Mouse (Mus musculus) cerebellum, postnatal 36 days (tissue): ENCODE measurements around the gene Anks1.
A peak's percentile ranks its signal among the peaks of the same experiment; 100 is the strongest.
"Not testable (repeated sequence)": the region's sequence is repeated elsewhere in the genome, so short reads cannot be mapped to it uniquely, and the experiment has no call there.

Source experiments
- DNase-seq, 2 experiments: peaks; one replicate each; pipeline ENCODE4 v3.0.0; 2021 to 2022; ENCODE audit warnings: mixed read lengths in 2 of 2

The Anks1 gene

DNA sequence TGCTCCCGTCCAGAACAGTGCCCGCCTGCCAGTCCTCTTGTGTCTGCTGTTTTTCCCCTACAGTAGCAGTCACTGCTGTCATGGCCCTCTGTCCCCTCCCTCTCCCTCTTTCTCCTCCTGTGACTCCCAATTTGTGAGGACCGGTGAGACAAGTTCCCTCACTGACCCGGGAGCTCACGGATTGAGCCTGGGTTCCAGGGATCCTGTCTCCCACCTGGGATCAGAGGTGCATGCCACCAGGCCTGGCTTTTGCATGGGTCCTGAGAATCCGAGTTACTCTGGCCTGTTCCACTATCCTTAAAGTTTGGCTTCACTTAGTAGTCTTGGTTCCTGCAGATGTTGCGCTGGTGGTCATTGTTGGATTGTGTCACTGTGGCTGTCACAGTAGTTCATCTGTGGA, 58.4 kb downstream of the Anks1 start:
- no peak for DNase-seq

- no peak for DNase-seq
Measured at GRCm38 (mm10) chr17:27968033-27968750, 59.1 kb downstream of the Anks1 start.

DNA sequence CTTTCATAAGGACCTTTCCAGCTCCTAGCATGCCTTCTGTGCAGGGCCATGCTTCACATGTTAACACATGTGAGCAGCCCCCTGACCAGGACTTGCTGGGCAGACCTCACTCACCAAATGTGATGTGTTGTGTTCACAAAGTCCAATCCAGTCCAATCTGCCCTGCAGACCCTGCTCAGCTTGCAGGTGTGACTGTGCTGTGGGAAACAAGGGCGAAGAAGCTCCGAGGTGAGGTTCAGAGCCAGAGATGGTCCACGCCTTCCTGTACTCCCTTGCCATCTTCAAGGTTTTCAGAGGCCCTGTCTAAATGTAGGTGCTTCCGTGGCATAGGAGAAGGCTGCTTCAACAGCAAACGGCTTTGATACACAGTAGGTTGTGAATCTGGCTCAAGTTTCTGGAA, 59.8 kb downstream of the Anks1 start:
- no peak for DNase-seq

GRCm38 (mm10) chr17:27969365-27969764, 60.3 kb downstream of the Anks1 start:
- DNase-seq: no peak

DNA sequence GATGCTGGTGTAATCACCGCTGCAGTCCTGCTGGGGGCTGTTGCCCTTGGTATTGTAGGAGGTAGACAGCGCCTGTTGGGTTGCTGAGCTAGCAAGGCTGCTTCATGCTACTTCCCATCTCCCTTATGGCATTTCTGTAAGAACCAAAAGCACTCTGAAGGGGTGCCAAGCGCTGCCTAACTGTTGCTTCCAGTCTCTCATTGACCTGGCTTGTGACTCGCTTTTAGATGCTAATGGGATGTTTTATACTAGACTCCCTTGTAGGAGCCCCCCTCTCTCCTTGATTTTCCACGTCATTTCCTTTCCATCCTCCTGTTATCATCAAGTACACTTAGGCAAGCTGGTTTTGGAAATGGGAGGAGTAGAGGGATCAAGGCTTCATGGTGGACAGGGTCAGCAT, 60.8 kb downstream of the Anks1 start:
- no peak for DNase-seq

DNA sequence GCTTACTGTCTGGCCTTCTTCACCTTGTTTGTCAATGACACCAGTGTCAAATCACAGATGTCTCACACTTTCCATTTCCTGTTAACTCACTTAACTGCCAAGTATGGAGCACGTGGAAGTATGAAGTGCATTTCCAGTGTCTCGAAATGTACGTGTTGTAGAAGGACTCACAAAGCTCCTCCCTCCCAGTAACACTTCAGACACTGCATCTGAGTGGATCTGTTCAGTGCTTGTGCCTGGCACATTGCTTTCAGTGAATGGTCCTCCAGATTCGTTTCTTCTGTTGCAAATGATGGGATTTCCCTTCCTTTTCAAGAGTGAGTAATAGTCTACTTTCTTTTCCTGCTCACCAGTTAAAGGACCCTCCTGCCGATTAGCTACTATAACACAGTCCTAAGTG, 61.2 kb downstream of the Anks1 start:
- no peak for DNase-seq

DNA sequence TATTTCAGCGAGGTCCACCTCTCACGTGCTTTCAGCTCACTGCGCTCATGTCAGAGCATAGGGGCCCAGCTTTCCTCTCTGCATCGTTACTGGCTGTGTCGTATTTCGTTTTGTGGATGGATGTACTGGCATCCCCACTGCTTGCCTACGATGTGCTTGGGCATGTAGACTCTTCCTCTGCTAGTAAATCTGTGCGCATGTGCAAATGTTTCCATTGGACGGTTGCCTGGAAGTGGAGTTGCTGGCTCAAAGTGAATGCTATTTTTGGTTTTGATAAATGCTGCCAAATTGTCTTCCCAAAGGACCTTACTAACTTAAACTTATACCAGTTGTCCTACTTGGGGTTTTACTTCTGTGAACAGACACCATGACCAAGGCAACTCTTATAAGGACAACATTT, 62.4 kb downstream of the Anks1 start:
- DNase-seq: peak; percentile 68 to 77

DNA sequence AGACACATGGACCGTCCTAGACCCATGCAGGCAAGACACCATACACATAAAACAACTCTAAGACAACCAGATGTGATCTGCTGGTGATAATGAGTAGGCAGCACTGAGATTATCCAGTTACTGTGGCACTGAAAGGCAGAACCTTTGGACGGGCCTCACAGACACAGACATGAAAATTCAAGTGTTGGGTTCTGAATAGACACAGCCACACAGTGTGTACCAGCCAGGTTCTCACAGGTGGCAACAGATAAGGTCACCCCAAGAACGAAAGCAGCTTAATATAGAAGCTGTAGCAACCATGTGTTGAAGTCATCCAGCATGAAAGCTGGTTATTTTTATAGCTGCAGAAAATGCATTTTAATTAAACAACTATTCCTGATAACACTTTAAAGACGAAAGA, 64.2 kb downstream of the Anks1 start:
- no peak for DNase-seq

DNA sequence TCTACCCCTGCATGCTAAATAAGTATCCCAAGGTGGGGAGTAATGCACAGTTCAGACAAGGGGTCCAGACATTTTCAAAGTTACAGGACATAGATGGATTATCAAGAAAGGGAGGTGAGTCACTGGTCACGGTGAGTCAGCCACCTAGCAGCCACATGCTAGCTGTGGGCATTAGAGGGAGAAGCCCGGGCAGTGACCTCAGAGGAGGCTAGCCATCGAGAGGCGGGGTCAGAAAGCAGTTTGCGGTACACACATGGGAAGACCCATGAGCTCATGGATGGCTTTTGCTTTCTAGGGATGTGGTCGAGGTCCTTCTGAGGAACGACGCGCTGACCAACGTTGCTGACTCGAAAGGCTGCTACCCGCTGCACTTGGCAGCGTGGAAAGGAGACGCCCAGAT, 67.2 kb downstream of the Anks1 start:
- no peak for DNase-seq

- DNase-seq: no peak
Measured at GRCm38 (mm10) chr17:27977008-27977636, 68.0 kb downstream of the Anks1 start.

DNA sequence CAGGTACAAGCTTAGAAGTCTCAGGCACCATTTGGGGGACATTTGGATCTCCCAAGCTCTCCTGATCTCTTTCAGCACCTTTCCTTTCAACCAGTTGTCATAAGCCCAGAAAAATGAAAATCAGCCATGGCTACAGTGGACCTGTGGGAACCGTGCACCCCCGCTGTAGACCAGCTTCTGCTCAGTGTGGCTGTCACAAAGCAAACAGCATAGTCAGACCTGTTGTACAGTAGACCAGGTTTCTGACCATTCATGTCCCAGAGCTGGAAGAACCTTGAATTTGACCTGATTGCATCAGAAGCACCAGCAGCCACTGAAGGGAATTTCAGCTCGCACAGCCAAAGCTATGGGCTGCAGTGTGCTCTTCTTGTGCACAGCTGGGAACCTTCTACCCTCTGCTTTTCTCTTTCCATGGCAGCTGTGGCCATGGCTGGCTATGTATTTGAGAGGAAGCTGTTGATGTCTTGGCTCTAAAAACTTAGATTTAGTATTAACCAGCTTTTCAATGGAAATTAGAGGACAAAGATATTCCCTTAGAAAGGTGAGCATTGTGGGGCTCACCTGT, 71.4 kb downstream of the Anks1 start:
- DNase-seq: no peak

- DNase-seq: peak in 1 of 2 experiments; percentile 28
Measured at GRCm38 (mm10) chr17:27981451-27982069, 72.5 kb downstream of the Anks1 start.

DNA sequence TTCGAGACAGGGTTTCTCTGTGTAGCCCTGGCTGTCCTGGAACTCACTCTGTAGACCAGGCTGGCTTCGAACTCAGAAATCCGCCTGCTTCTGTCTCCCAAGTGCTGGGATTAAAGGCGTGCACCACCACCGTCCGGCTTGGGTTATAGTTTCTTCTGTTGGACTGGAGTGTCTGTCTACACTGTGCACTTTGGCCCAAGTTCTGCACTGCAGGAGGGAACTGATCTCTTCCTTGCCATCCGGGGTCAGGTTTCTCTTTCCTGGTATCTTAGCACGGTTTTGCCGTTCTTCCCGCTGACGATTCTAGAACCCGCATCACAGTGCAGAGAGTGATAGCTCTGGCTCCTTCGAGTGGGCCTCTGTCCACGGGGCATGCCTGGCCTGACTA, 73.0 kb downstream of the Anks1 start:
- DNase-seq: not testable (repeated sequence)

DNA sequence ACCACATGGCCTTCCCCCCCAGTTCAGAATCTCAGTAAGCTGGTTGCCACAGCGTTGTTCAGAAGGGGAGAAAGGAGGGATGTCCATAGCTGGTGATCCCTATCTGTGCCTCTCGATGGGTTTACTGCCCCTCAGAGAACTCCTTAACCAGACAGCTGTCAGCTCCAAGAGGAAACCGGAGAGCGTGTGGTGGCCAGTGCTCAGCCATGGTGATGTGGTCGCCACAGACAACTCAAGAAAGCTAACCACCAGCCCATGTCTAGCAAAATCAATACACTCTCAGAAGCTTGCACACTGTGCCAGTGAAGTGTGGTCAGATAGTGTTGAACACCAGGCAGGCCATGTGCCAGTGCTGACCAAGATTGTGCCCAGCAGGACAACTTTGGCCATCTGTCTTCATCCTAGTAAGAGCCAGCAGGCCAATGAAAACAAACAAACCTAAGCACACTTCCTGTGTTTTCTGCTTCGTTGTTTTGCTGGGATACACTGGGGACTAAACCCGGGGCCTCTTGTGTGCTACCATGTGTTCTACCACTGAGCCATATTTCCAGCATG, 73.7 kb downstream of the Anks1 start:
- peak; percentile 76 to 85 for DNase-seq

GRCm38 (mm10) chr17:27984421-27984820, 75.3 kb downstream of the Anks1 start:
- DNase-seq: no peak

- peak; percentile 76 to 81 for DNase-seq
Measured at GRCm38 (mm10) chr17:27986106-27986505, 77.0 kb downstream of the Anks1 start.

GRCm38 (mm10) chr17:27989807-27990542, 80.9 kb downstream of the Anks1 start:
- DNase-seq: peak; percentile 81 to 86

DNA sequence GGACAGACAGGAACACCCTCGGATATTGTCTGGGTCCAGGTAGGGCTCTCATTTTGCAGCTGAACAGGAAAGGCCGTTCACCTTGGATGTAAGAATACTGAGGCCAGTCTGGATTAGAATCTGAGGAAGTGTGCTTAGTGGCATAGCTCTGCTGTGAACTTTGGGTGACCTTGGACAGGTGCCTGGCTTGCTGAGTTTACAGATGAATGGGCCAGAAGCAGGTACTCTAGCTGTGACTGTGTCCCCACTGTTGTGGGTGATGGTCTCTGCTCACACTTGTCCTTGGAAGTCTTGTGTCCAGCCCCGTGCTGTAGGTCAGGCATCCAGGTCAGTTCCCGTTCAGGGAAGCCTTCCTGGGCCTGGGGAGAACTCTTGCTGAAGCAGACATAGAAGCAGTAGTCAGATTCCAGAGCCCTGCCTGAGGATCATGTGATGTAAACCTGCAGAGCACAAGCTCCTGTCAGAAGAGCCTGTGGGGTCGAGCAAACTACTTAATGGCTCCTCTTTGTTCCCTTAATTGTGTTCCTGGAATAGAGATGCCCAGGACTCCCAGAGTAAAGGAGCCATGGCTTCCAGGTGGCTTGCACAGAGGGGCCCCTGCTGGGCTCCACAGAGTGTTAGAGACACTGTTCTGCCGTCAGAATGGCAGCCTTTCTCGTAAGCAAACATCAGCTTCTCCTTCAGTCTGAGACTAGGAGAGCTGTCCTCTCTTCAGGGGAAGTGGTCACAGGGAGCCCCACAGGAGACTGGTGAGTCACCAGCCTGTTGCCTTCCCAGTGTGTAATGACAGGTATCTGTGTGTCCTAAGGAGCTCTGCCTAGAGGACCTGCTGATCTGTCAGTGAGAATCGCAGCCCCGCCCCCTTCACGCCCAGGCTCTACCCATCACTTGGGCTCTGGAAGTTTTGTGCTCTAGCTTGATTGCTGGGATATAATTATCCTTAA, 85.2 kb downstream of the Anks1 start:
- DNase-seq: no peak

- DNase-seq: no peak
Measured at GRCm38 (mm10) chr17:27996320-27996719, 87.2 kb downstream of the Anks1 start.

DNA sequence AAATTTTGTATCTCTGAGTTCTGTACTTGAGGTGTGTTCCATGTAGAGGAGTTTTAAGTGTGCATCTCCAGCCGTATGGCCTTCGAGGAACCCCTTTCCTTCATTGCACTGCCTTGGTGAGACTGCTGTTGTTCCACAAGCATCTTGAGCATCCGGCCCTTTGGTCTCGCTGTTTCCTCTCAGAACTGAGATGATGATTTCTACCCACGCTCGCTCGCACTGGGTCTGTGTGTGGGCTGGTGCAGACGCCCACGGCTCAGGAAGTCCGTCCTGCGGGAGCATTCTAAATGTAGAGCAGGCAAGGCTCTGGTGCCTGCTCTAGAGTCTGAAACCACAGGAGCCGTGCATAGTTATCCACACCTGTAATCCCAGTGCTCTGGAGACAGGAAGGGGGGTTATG, 88.1 kb downstream of the Anks1 start:
- DNase-seq: no peak

- not testable (repeated sequence) for DNase-seq
Measured at GRCm38 (mm10) chr17:27999683-28000273, 90.7 kb downstream of the Anks1 start.
